Mouse (Mus musculus) CH12.LX (cell line): ENCODE measurements around the gene Ccdc84. TPM values are rescaled to one million over a fixed set of nuclear protein-coding genes. Genes with fewer than 3 reads are reported as not detected.
A peak's percentile ranks its signal among the peaks of the same experiment; 100 is the strongest.

Source experiments
- DNase-seq: peaks from one replicate; pipeline ENCODE4 v3.0.0-alpha.2; 2013; ENCODE audit errors: extremely low read depth
- H3K27ac ChIP-seq: 2 replicates; pipeline ENCODE4 v1.5.1; 2012; ENCODE audit warnings: low read depth, mild to moderate bottlenecking, control low read depth, moderate library complexity; ENCODE audit not compliant: insufficient read depth
- H3K27me3 ChIP-seq: replicated peaks from 2 replicates; pipeline ENCODE3; 2012; ENCODE audit warnings: inconsistent platforms
- H3K36me3 ChIP-seq, 2 experiments: replicated peaks in 1 of 2; 2 replicates each; pipeline versions ENCODE3 to v1.6.1; 2012; ENCODE audit warnings: inconsistent platforms in 1 of 2, low read length in 1 of 2, mild to moderate bottlenecking in 1 of 2, mixed read lengths in 1 of 2, moderate library complexity in 1 of 2; ENCODE audit not compliant: control insufficient read depth in 1 of 2, insufficient read depth in 1 of 2
- H3K4me1 ChIP-seq, 2 experiments: 2 replicates each; pipeline ENCODE4 v1.6.1; 2012; ENCODE audit warnings: inconsistent platforms in 1 of 2, moderate library complexity in 1 of 2; ENCODE audit not compliant: insufficient read depth in 2 of 2, control insufficient read depth in 1 of 2
- H3K4me2 ChIP-seq: 2 replicates; pipeline ENCODE4 v1.6.1; 2012; ENCODE audit warnings: low read depth, mild to moderate bottlenecking, control low read depth; ENCODE audit not compliant: poor library complexity, insufficient read depth, severe bottlenecking
- H3K4me3 ChIP-seq, 3 experiments: fragments of 150-350 bp in 1 of 3; sonication (generic) in 1 of 3; replicated peaks in 1 of 3; 2 replicates each; pipeline versions ENCODE3 to v1.5.1; 2011 to 2012; ENCODE audit warnings: low read depth in 2 of 3, low read length in 2 of 3, mild to moderate bottlenecking in 2 of 3, moderate library complexity in 2 of 3, control low read depth in 1 of 3, improper control_type of control experiment in 1 of 3, inconsistent platforms in 1 of 3, mixed read lengths in 1 of 3; ENCODE audit not compliant: poor library complexity in 1 of 3
- H3K79me2 ChIP-seq: replicated peaks from 2 replicates; pipeline ENCODE4 v1.6.1; 2012; ENCODE audit warnings: mild to moderate bottlenecking, moderate library complexity; ENCODE audit not compliant: control insufficient read depth, poor library complexity, insufficient read depth, severe bottlenecking; ENCODE audit errors: extremely low read depth
- H3K9ac ChIP-seq: 2 replicates; pipeline ENCODE4 v1.6.1; 2012; ENCODE audit warnings: low read depth, mild to moderate bottlenecking, control low read depth, moderate library complexity; ENCODE audit not compliant: insufficient read depth
- H3K9me3 ChIP-seq: replicated peaks from 2 replicates; pipeline ENCODE3; 2012; ENCODE audit warnings: low read length, inconsistent platforms, mixed read lengths
- BHLHE40 ChIP-seq: IDR thresholded peaks from 2 replicates; pipeline ENCODE4 v1.6.1; 2011; ENCODE audit warnings: mild to moderate bottlenecking, low read depth, low read length, improper control_type of control experiment
- CTCF ChIP-seq, 2 experiments: IDR thresholded peaks in 1 of 2; conservative IDR thresholded peaks in 1 of 2; 2 replicates each; pipeline ENCODE4 v1.5.1; 2011 to 2012; ENCODE audit warnings: low read depth in 2 of 2, low read length in 2 of 2, improper control_type of control experiment in 1 of 2, inconsistent platforms in 1 of 2, mild to moderate bottlenecking in 1 of 2, moderate library complexity in 1 of 2
- ELF1 ChIP-seq: IDR thresholded peaks from 2 replicates; pipeline ENCODE4 v1.6.1; 2014; ENCODE audit warnings: low read depth, mild to moderate bottlenecking, inconsistent platforms, low read length, improper control_type of control experiment
- ETS1 ChIP-seq: conservative IDR thresholded peaks from 2 replicates; pipeline ENCODE4 v1.6.1; 2012; ENCODE audit warnings: low read depth, mild to moderate bottlenecking, inconsistent platforms, low read length, improper control_type of control experiment, moderate library complexity
- KAT2A ChIP-seq: IDR thresholded peaks from 2 replicates; pipeline ENCODE4 v1.6.1; 2012; ENCODE audit warnings: low read length, improper control_type of control experiment, inconsistent platforms; ENCODE audit not compliant: insufficient replicate concordance
- MAX ChIP-seq: IDR thresholded peaks from 2 replicates; pipeline ENCODE4 v1.6.1; 2011; ENCODE audit warnings: low read length, improper control_type of control experiment
- PAX5 ChIP-seq: IDR thresholded peaks from 2 replicates; pipeline ENCODE4 v1.6.1; 2012; ENCODE audit warnings: low read length, inconsistent platforms, mixed read lengths
- USF1 ChIP-seq: IDR thresholded peaks from 2 replicates; pipeline ENCODE4 v1.6.1; 2014; ENCODE audit warnings: low read depth, mild to moderate bottlenecking, inconsistent platforms, low read length, improper control_type of control experiment
- ZC3H11A ChIP-seq: IDR thresholded peaks from 2 replicates; pipeline ENCODE4 v1.6.1; 2012; ENCODE audit warnings: low read depth, mild to moderate bottlenecking, inconsistent platforms, low read length, improper control_type of control experiment
- ZMIZ1 ChIP-seq: IDR thresholded peaks from 2 replicates; pipeline ENCODE4 v1.6.1; 2012; ENCODE audit warnings: low read depth, mild to moderate bottlenecking, inconsistent platforms, low read length, improper control_type of control experiment
- ZNF384 ChIP-seq: IDR thresholded peaks from 2 replicates; pipeline ENCODE4 v1.6.1; 2012; ENCODE audit warnings: low read depth, low read length, improper control_type of control experiment, inconsistent platforms
- dilution Hi-C: fragments of 300-500 bp; cut with MboI; formaldehyde crosslinking; loops from 2 replicates; pipeline ENCODE4 v1.14.3; 2020; ENCODE audit warnings: low sequenced_read_pairs; ENCODE audit not compliant: extremely low pct_unique_long_range_greater_than_20kb, extremely low pct_ligation_motif_present
- in situ Hi-C: fragments of 300-500 bp; cut with MboI; formaldehyde crosslinking; loops from 3 replicates; pipeline ENCODE4 v1.14.3; 2019; ENCODE audit warnings: low sequenced_read_pairs, low pct_ligation_motif_present, low pct_unique_long_range_greater_than_20kb, mixed read lengths
- polyA plus RNA-seq: library from polyadenylated mRNA; unstranded; fragments of >175 nt; gene quantifications from 2 replicates; pipeline ENCODE4 v1.2.1, GENCODE M21; 2012; ENCODE audit warnings: low read depth; ENCODE audit not compliant: insufficient read length
- total RNA-seq, 2 experiments: library from RNA; depleted of rRNA; stranded (reverse); fragments of 300-350 nt in 1 of 2; fragments of >200 nt in 1 of 2; gene quantifications; 2 replicates each; pipeline ENCODE4 v1.2.3; 2012 to 2014

Ccdc84 gene
- total RNA-seq (2012; rRNA removed) (25.4 and 30.4 TPM in 2 replicates), total RNA-seq (2014; rRNA removed) (21.7 and 26.0 TPM in 2 replicates), polyA plus RNA-seq (16.5 and 18.3 TPM in 2 replicates)

- in situ Hi-C loops = no loop called here
- H3K9ac ChIP-seq = peak within 1 kb of the TSS; percentile 75
- TF ChIP-seq ZNF384 = no peak
- no peak for TF ChIP-seq ZMIZ1
- no peak for TF ChIP-seq CTCF (conservative IDR thresholded peaks at IDR 0.05 in 1 of 2, IDR thresholded peaks at IDR 0.05 in 1 of 2; ENCODE audit: low read depth in 2 of 2, low read length in 2 of 2)
- no peak for TF ChIP-seq KAT2A
- TF ChIP-seq MAX = no peak
- no peak for TF ChIP-seq ETS1
- TF ChIP-seq ELF1 = no peak
- no peak for TF ChIP-seq ZC3H11A
- no peak for TF ChIP-seq BHLHE40
- H3K27ac ChIP-seq = peak within 1 kb of the TSS; percentile 53
- no peaks in the 10 kb centered on the region for H3K9me3 ChIP-seq
- H3K4me1 ChIP-seq = peaks cover 4 to 41% of the 10 kb centered on the region in 2 experiments; a peak in 3 of 4 replicates
- H3K27me3 ChIP-seq = no peaks in the 10 kb centered on the region
- H3K79me2 ChIP-seq = no peaks in the 10 kb centered on the region; the same call in 1 of the 2 replicates
- DNase-seq = no peak
- dilution Hi-C loops = no loop called here
- H3K4me2 ChIP-seq = peak within 1 kb of the TSS; percentile 92
- H3K36me3 ChIP-seq = peaks cover 13 to 40% of the 10 kb centered on the region in 2 experiments
- peak within 1 kb of the TSS; percentile 74 to 83 (median 79) for H3K4me3 ChIP-seq
Observed at GRCm38 (mm10) chr9:44418519-44419385, at the start of gene Ccdc84. TSS of gene Ccdc84 (minus strand) at chr9:44418569.

- in situ Hi-C loops = loop anchor here (5.0 kb wide), 2 partner anchors 35 to 185 kb away; no protein-coding TSS in a partner anchor
- no peak for TF ChIP-seq PAX5
- peak; percentile 60 for TF ChIP-seq BHLHE40
- peak; percentile 21 for TF ChIP-seq USF1
- Histone ChIP-seq H3K4me1 (peaks cover 0 to 4% of the 10 kb centered on the region in 2 experiments; a peak in 1 of 4 replicates), H3K4me3 (no peak overlapping the region), H3K9me3 (peaks cover 4% of the 10 kb centered on the region), H3K9ac (no peak overlapping the region), H3K4me2 (no peak overlapping the region), H3K27me3 (peaks cover 18% of the 10 kb centered on the region), H3K79me2 (no peaks in the 10 kb centered on the region), H3K27ac (no peak overlapping the region), H3K36me3 (no peaks in the 10 kb centered on the region)
- no peak for DNase-seq
- dilution Hi-C loops = no loop called here
Observed at GRCm38 (mm10) chr9:44461950-44462349, 43.6 kb upstream of the Ccdc84 start.
